Mouse (Mus musculus): ENCODE results near the gene Txnip.
"Not testable (repeated sequence)": the region's sequence is repeated elsewhere in the genome, so short reads cannot be mapped to it uniquely, and the experiment has no call there.

Gene Txnip

DNA sequence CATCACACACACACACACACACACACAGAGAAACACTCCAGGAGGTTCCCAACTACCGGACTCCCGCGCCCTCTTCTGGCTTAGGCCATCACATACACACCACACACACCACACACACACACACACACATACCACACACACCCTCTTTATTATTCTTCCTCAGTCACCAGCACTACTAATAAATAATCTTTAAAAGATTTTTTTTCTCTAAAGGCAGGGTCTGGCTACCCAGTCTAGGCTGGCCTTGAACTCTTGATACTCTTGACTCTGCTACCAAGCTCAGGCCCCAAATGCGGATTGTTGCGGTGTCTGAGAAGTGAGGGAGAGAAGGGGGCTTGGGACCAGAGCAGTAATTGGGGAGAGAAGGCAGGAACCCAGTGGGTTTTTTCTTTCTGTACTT, 37.1 kb downstream of the Txnip start:
- peak in 1 of 2 experiments; percentile 49 for DNase-seq

DNA sequence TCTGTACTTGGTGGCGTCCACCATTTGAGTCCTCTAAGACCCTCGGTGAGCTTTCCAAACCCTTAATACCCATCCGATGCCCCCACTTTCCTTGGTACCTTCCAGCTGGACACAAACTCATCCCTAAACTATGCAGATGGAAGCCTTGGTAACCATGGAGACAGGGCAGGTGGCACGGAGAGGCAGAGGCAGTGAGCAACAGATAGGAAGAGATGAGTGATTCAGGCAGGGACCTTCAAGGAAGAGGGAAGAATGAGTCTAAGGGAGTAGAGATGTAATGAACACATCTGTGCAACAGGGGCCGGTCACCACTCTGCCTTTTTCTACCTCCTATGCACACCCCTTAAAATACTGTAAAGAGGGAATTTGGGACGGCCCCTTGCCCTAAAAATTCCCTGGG, 37.9 kb downstream of the Txnip start:
- DNase-seq, result peak; percentile 57 to 65

DNA sequence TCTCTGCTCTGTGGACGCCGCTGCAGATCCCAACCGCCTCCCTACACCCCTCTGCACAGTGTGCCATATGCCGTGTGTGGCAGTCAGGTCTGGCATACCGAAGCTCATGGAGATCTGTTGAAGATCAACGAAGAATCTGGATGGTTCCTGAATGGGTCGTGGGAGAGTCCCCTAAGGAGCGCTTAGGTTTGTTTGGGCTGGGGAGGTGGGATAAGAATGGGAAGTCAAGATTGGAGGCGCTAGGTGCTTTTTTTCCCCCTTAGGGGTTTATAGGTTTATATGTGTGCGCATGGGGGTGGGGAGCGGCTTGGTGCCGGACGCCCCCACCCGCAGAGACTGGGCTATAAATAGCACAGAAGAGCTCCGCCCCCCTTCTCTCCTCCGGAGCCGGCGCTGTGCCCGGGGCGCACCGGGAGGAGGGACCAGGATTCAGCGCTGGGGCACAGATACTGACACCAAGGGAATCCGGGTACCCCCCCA, 38.5 kb downstream of the Txnip start, which contains the start of gene Ankrd34a:
Gene Ankrd34a (plus strand): TSS at position 409 of the 480 bp plus-strand sequence.
- DNase-seq, result peak; percentile 88

DNA sequence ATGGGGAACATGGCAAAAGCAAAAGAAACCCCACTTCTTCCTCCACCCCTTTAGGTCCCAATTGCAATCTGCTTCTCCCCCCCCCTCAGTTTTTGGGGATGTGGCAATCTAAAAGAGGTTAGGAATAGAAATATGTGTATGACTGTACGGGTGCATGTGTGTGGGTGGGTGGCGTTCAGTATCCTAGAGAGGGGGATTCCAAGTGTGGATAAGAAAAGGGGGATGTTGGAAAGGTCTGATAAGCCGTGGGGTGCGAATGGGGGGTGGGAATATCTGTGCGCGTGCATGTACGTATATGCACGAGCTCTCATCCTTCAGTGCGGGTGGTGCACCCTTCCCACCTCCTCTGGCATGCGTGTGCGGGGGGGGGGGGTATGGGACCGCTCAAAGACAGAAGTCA, 39.1 kb downstream of the Txnip start:
- peak; percentile 48 to 55 for DNase-seq

DNA sequence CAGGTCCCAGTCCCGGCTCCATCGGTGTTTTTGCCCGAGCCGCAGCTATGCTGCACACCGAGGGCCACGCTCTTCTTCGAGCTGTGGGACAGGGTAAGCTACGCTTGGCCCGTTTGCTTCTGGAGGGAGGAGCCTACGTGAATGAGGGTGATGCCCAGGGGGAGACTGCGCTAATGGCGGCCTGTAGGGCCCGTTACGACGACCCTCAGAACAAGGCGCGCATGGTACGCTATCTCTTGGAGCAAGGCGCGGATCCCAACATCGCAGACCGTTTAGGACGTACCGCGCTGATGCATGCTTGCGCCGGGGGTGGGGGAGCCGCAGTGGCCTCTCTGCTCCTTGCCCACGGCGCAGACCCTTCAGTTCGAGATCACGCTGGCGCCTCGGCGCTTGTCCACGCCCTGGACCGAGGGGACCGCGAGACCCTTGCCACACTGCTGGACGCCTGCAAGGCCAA, 39.7 kb downstream of the Txnip start:
- DNase-seq, result peak; percentile 54 to 68

DNA sequence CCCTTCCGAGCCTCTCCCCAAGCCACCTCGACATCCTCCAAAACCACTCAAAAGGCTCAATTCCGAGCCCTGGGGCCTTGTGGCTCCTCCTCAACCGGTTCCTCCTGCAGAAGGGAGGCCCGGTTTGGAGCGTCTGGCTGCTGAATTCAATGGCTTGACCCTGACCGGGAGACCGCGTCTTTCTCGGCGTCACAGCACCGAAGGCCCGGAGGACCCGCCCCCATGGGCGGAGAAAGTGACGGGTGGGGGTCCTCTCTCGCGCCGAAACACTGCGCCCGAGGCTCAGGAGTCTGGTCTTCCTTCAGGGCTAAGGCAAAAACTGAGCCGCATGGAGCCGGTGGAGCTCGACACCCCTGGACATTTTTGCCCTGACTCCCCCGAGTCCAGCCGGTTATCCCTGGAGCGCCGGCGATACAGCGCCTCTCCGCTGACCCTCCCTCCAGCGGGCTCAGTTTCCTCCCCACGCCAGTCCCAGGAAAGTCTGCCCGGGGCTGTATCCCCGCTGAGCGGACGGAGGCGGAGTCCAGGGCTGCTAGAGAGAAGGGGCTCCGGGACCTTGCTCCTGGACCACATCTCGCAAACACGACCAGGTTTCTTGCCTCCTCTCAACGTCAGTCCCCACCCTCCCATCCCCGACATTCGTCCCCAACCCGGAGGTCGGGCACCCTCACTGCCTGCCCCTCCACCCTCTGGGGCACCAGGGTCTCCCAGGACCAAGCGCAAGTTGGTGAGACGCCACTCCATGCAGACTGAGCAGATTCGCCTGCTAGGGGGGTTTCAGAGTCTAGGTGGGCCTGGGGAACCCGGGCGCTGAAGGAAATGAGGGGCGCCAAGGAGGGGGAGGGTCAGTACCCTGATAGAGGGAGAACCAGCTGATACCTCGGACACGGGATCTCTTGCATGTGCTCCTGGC, 40.7 kb downstream of the Txnip start:
- peak; percentile 78 to 82 for DNase-seq

DNA sequence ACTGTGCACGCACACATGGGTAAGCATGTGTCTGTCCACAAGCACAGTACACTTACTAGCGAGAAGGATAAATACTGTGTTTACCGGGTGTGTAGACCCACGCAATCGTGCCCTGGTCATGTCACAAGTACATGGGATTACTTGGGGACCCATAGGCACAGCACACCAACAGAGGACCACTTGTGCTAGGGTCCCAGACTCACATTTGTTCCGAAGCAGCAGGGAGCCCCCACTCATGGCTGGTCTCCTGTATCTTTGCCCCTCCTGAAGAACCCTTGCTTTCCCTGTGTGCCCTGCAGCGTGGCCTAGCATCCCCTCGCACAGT, 41.3 kb downstream of the Txnip start:
- DNase-seq, result no peak

DNA sequence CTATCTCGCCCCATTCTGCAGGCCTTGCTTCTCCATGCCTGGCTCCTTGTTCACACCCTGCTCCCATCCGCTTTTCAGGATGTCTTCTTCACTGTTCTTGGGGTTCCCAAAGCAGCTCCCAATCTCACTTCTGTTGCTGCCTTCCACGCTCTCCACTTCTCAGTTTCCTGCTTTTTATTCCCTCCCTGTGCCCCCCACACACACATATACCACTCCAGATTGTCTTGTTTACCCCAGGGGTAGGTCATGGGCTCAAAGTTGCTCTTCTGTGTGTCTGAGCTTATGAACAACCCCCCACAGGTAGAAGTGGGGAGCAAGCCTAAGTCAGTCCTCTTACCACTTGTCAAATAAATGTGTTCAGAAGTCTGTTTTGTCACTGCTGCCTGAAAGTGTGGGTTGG, 41.7 kb downstream of the Txnip start:
- DNase-seq, result no peak

DNA sequence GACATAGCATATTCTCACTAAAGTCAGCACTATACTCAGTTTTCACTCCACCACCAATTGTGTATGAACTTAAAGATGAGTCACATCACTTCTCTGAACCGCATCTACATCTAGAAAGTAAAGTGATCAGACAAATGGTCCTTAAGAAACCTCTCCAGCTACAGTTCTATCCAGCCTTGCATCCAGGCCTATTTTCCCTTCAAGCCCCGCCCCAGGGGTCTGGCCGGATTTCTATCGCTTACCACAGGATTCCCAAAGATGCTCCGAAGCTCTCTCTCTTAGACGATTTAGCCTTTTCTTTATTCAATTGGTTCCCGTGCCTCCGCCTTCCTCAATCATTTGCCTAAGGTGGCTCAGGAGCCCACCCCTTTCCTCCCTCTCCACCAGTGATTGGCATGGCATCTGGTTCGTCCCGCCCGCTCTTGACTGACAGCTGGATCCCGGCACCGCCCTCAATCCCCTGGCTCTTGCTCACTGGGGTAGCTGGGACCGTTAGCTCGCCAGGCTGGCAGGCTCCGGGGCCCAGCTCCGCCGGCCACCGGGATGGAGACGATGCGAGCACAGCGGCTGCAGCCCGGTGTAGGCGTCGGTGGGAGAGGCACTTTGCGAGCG, 43.0 kb downstream of the Txnip start, which contains the start of gene Lix1l:
Gene Lix1l (plus strand): TSS at position 511 of the 612 bp plus-strand sequence.
- peak; percentile 89 to 93 for DNase-seq

DNA sequence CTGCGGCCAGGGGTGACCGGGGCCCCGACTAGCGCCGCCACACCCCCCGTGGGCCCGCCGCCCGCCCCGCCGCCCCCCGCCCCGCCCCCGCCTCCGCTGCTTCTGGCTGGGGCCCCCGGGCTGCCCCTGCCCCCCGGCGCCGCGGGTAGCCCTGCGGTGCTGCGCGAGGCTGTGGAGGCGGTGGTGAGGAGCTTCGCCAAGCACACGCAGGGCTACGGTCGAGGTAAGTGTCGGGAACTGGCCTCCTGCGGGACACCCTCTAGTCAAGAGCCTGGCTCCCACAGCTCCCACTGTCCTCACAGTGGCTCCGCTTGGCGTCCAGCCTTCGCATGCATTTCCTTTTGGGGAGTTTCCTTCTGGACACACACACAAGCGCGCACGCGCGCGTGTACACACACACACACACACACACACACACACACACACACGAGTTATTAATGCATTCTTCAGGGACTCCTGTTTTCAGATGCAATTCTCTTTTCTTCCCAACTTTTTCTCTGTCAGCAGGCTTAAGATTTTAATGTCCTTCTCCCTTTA, 43.6 kb downstream of the Txnip start:
- peak; percentile 67 to 71 for DNase-seq

DNA sequence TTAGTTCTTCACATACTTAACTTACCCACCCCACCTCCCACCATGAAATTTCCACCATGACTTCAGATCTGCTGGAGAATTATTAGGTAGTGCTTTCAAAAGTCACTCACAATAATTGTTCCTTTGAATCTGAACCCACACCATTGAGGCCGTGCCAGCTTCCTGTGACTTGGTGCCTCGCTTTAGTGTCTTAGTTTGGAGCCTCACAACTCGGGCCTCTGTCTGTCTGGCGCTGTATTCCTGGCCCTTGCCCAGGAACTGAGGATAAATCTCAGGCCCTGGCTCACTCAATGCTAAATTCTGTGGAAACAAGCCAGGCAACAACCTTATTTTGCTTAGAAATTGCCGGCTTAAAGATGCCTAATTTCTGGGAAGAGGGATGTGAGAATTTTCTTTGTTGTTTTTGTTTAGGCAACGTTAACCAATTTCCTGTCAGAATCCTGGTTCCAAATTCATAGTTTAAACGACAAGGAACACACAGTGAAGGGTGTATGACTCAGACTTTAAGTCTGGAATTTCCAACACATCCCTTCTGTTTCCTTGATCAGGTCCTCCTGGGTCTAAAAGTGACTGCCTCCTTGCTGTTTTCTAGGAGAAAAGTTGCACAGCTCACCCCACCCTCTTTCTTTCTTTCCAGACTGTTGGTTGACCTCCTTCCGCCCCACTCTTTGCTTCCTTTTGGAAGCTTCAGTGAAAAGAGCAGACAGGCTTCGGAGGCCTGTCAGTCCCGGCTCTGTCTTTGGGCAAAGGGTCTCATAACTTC, 44.4 kb downstream of the Txnip start:
- peak; percentile 56 to 69 for DNase-seq

DNA sequence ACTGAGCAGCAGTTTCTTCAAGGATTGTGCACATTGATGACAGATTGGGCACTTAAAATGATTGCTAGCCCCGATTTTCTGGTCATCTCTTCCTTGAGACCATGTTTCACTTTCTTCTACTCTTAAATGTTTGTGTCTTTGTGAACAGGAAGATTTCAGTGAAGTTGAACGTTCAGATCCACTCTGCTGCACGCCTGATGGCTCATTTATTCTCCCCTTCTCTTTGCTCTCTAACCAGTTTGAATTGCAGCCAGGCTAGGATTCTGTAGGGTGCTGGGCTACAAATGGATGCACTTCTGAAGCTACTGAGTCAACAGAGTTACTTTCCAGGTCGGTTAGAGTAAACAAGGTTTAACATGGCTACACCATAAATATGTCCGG, 44.9 kb downstream of the Txnip start:
- DNase-seq, result no peak

DNA sequence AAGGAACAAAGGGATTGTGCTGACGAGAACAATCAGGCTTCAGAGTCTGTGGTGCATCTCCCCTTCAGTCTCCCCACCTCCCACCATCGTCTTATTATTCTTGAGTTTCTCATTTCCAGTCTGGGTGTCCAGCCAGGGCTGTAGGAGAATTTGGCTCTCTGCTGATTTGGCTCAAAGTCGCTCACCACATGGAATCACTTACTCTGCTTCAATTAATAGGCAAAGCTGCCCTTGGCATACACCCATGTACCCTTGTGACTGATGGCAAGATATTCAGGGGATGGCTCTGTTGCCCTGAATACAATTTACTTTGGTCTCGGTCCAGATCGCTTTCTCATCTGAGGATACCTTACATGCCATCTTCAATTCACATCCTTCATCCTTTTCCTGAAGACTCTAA, 45.6 kb downstream of the Txnip start:
- DNase-seq, result peak; percentile 90 to 92

DNA sequence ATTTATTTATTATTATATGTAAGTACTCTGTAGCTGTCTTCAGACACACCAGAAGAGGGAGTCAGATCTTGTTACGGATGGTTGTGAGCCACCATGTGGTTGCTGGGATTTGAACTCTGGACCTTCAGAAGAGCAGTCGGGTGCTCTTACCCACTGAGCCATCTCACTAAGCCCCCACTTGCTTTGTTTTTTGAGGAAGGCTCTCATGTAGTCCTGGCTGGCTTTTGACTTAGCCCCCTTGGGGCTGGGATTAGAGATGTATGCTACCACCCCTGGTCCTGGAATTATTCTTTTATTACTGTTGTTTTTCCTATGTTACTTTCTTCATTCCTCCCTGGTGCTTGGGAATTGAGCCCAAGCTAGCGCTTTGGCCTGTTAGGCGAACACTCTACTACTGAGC, 48.2 kb downstream of the Txnip start:
- DNase-seq, result not testable (repeated sequence)

DNA sequence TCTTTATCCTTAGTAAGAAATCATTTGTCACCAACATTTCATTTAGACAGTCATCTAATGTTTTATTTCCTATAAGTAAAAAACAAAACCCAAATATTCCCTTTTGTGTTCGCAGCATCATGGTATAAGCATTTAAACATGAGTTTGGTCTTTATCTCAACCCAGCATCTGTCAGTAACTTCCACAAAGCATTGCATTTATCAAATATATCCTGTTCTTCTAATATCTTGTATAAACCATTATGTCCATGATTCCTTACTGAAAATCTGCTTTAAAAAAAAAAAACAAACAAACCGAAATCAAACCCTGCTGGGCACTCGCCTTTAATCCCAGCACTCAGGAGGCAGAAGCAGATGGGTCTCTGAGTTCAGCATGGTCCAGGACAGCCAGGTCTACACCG, 48.9 kb downstream of the Txnip start:
- DNase-seq, result no peak
